In genomic region chr7:119976256-119976655, GRCm38 (mm10) we compare ENCODE assay signal across 12 mouse cellular contexts.
DNase-seq lines count a peak whose midpoint lies in the region; ATAC-seq and TF ChIP-seq lines count a peak whose summit lies in the region.
"Had no signal": no experiment of that assay in that cellular context is flagged by ENCODE, and none has a peak within 500 bp of the region (broad histone marks: within the 10 kb centered on the region; RNA-seq: fewer than 3 reads in every experiment).

No protein-coding gene starts in this region.

- TF ChIP-seq CTCF in hindbrain, postnatal 0 days (IDR thresholded peaks at IDR 0.05; ENCODE audit: low read depth) = no peak

- H3K9me3 ChIP-seq in heart, embryonic 10.5 days = no peaks in the 10 kb centered on the region
- H3K9me3 ChIP-seq in hindbrain, postnatal 0 days (ENCODE audit: low read length) = no peaks in the 10 kb centered on the region
- H3K9me3 ChIP-seq: hindbrain, embryonic 10.5 days had no signal

- 78% methylated on average over 6 of the region's 6 CpGs for WGBS in heart, embryonic 10.5 days
- 73% methylated on average over 6 of the region's 6 CpGs for WGBS in hindbrain, postnatal 0 days

- ATAC-seq in hindbrain, postnatal 0 days = no peak

- peak; percentile 32 for DNase-seq in adrenal gland, postnatal 14 days
- DNase-seq in adrenal gland, adult 2 months = no peak
- DNase-seq in heart, postnatal 36 days = peak; percentile 17 to 38
- no peak for DNase-seq in heart, embryonic 10.5 days (ENCODE audit: low spot score)
- DNase-seq in urinary bladder, postnatal 14 days (ENCODE audit: low spot score) = peak; percentile 27
- no peak for DNase-seq in urinary bladder, adult 18-20 months (ENCODE audit: low spot score in 2 of 2)
- DNase-seq in neural tube, embryonic 10.5 days (ENCODE audit: extremely low spot score, low spot score) = no peak
- no peak for DNase-seq in hindbrain, postnatal 0 days (ENCODE audit: low spot score)
- DNase-seq: lung, postnatal 4 days; thymus, adult 2 months had no signal

- no peak overlapping the region for H3K4me2 ChIP-seq in hindbrain, postnatal 0 days (ENCODE audit: low read depth, low read length)

- H3K4me3 ChIP-seq in heart, embryonic 10.5 days = no peak overlapping the region
- H3K4me3 ChIP-seq in hindbrain, postnatal 0 days (ENCODE audit: low read length) = no peak overlapping the region
- H3K4me3 ChIP-seq: hindbrain, embryonic 10.5 days had no signal

- no peaks in the 10 kb centered on the region for H3K36me3 ChIP-seq in heart, embryonic 10.5 days
- no peaks in the 10 kb centered on the region for H3K36me3 ChIP-seq in hindbrain, postnatal 0 days (ENCODE audit: insufficient read depth, low read length)
- H3K36me3 ChIP-seq: hindbrain, embryonic 10.5 days had no signal

- no peaks in the 10 kb centered on the region for H3K27me3 ChIP-seq in heart, embryonic 10.5 days (ENCODE audit: insufficient read depth, poor library complexity, severe bottlenecking)
- H3K27me3 ChIP-seq in hindbrain, postnatal 0 days (ENCODE audit: insufficient read depth, low read length) = no peaks in the 10 kb centered on the region

- H3K27ac ChIP-seq in heart, embryonic 10.5 days = no peak overlapping the region
- no peak overlapping the region for H3K27ac ChIP-seq in hindbrain, postnatal 0 days
- H3K27ac ChIP-seq: hindbrain, embryonic 10.5 days; liver, embryonic 14.5 days had no signal

- no peaks in the 10 kb centered on the region for H3K4me1 ChIP-seq in heart, embryonic 10.5 days
- no peaks in the 10 kb centered on the region for H3K4me1 ChIP-seq in hindbrain, postnatal 0 days (ENCODE audit: insufficient read depth, low read length)
- H3K4me1 ChIP-seq: hindbrain, embryonic 10.5 days had no signal

- intact Hi-C loops in heart, postnatal 36 days (cut with DNase I) = no loop called here

- no peak overlapping the region for H3K9ac ChIP-seq in hindbrain, postnatal 0 days (replicated peaks; ENCODE audit: low read length)
- H3K9ac ChIP-seq: liver, embryonic 14.5 days had no signal

Comparison
In these comparisons a context has a peak if more than half of its experiments do, and no peak if none do; other contexts are left out.
1. DNase-seq: peak in adrenal gland, postnatal 14 days (single experiment), heart, postnatal 36 days (2 of 2) and urinary bladder, postnatal 14 days (single experiment); none in adrenal gland, adult 2 months (single experiment), heart, embryonic 10.5 days (single experiment), urinary bladder, adult 18-20 months (0 of 2), neural tube, embryonic 10.5 days (single experiment) and hindbrain, postnatal 0 days (single experiment).